Mouse (Mus musculus): ENCODE data around the gene Glrx.

The Glrx gene

GRCm38 (mm10) chr13:75880501-75880900, 40.8 kb downstream of the Glrx start:
- CTCF ChIA-PET, result no interaction called here

GRCm38 (mm10) chr13:75883792-75884191, 44.1 kb downstream of the Glrx start:
- CTCF ChIA-PET, result no interaction called here

DNA sequence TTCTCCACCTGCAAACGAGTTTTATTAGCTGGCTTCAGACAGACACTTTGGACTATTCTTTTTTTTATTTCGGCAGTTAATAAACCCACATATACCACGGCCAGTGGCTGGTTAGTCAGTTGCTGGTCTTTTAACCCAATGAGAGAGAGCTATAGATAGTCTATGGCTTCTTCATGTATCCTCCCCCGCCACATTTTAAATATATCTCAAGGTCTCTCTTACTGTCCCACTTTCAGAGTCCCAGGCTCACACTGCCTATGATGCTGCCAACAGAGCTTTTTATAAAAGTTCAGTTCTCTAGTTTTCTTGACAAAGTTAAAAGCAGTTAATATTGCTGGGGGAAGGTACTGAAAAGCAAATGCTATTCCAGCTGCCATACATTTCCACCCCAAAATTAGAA, 52.2 kb downstream of the Glrx start:
- CTCF ChIA-PET, result no interaction called here

GRCm38 (mm10) chr13:75892291-75892690, 52.6 kb downstream of the Glrx start:
- CTCF ChIA-PET, result no interaction called here

DNA sequence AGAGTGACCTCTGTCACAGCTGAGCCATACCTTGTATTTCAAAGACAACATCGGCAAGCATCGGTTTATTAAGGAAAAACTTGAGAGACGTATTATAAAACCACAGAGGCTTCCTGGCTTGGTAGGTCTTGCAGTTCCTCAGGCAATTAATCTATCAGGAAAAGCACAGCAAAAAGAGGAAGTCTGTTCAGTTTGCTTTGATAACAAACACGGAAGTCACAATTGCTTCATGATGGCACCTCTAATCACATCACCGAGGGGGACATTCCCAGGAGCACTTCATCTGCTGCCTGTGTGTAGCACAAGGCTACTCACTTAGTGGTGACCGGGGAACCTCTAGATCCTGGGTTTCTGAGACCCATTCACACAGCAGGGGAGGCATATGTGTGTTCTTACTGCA, 53.2 kb downstream of the Glrx start:
- CTCF ChIA-PET, result no interaction called here

All from spleen, embryonic (tissue).